Mouse (Mus musculus) cerebellum, adult 2 months (tissue): ENCODE measurements around the gene Ttn. TPM values are rescaled to one million over a fixed set of nuclear protein-coding genes. Genes with fewer than 3 reads are reported as not detected.

Source experiments
- DNase-seq, 2 experiments: peaks; one replicate each; pipeline ENCODE4 v3.0.0; 2021
- H3K27ac ChIP-seq: fragments of 200-500 bp; 2 replicates; pipeline ENCODE4 v1.5.1; 2012; ENCODE audit warnings: low read length, control low read depth, inconsistent platforms; ENCODE audit not compliant: insufficient read depth
- H3K27me3 ChIP-seq: fragments of 200-500 bp; 2 replicates; pipeline ENCODE4 v1.6.1; 2012; ENCODE audit warnings: inconsistent platforms, mild to moderate bottlenecking, low read length, moderate library complexity; ENCODE audit not compliant: control insufficient read depth, insufficient read depth
- H3K4me1 ChIP-seq: fragments of 200-500 bp; 2 replicates; pipeline ENCODE4 v1.6.1; 2011; ENCODE audit warnings: low read length; ENCODE audit not compliant: control insufficient read depth, insufficient read depth
- H3K4me3 ChIP-seq: fragments of 200-500 bp; replicated peaks from 2 replicates; pipeline ENCODE3; 2011; ENCODE audit warnings: mild to moderate bottlenecking, low read depth, low read length, control low read depth; ENCODE audit not compliant: insufficient read depth
- CTCF ChIP-seq: fragments of 200-500 bp; IDR thresholded peaks from 2 replicates; pipeline ENCODE4 v1.5.1; 2011; ENCODE audit warnings: low read depth, mild to moderate bottlenecking, control low read depth, low read length, moderate library complexity, borderline replicate concordance; ENCODE audit not compliant: insufficient read depth
- POLR2A ChIP-seq: fragments of 200-500 bp; IDR thresholded peaks from 2 replicates; pipeline ENCODE4 v1.6.1; 2011; ENCODE audit warnings: low read length, control low read depth, borderline replicate concordance; ENCODE audit not compliant: insufficient read depth
- WGBS: fragments of 180-500 bp; shearing (Covaris S2); methylation state at CpG from one replicate; pipeline ENCODE4 v1.1.7; 2018; 5-methylcytosine and 5-hydroxymethylcytosine counted together
- polyA plus RNA-seq: library from polyadenylated mRNA; depleted of rRNA; stranded (reverse); fragments of >200 nt; gene quantifications from 2 replicates; pipeline ENCODE4 v1.2.3, GENCODE M21; 2012

Gene Ttn
- polyA plus RNA-seq, 1 experiment: 0.47 TPM

GRCm38 (mm10) chr2:76784171-76784570, 198.2 kb downstream of the Ttn start:
- Histone ChIP-seq H3K4me1 (no peaks in the 10 kb centered on the region), H3K4me3 (no peak overlapping the region), H3K27me3 (no peaks in the 10 kb centered on the region), H3K27ac (no peak overlapping the region)
- 97% methylated on average over 12 of the region's 12 CpGs for WGBS
- TF ChIP-seq POLR2A (no peak), CTCF (no peak)
- DNase-seq: no peak

- no peak for TF ChIP-seq CTCF
- TF ChIP-seq POLR2A: no peak
- no peak for DNase-seq
- no peak overlapping the region for H3K4me3 ChIP-seq
- H3K4me1 ChIP-seq: no peaks in the 10 kb centered on the region
- no peaks in the 10 kb centered on the region for H3K27me3 ChIP-seq
- 84% methylated on average over 13 of the region's 13 CpGs for WGBS
- H3K27ac ChIP-seq: no peak overlapping the region
Observed at GRCm38 (mm10) chr2:76780792-76781191, 201.6 kb downstream of the Ttn start.

GRCm38 (mm10) chr2:76769831-76770230, 212.5 kb downstream of the Ttn start:
- no peak overlapping the region for H3K27ac ChIP-seq
- 92% methylated on average over 10 of the region's 10 CpGs for WGBS

GRCm38 (mm10) chr2:76767231-76767630, 215.1 kb downstream of the Ttn start:
- no peaks in the 10 kb centered on the region for H3K4me1 ChIP-seq
- no peak for DNase-seq
- H3K27me3 ChIP-seq: no peaks in the 10 kb centered on the region; the same call in 1 of the 2 replicates
- H3K4me3 ChIP-seq: no peak overlapping the region
- WGBS: 95% methylated on average over 12 of the region's 12 CpGs
- TF ChIP-seq CTCF (no peak), POLR2A (no peak)
- no peak overlapping the region for H3K27ac ChIP-seq

More at GRCm38 (mm10) chr2:76769831-76770230, 212.5 kb downstream of the Ttn start:
- no peak for DNase-seq
- Histone ChIP-seq H3K4me1 (no peaks in the 10 kb centered on the region), H3K4me3 (no peak overlapping the region), H3K27me3 (no peaks in the 10 kb centered on the region; the same call in 1 of the 2 replicates)
- no peak for TF ChIP-seq POLR2A
- TF ChIP-seq CTCF: no peak

DNA sequence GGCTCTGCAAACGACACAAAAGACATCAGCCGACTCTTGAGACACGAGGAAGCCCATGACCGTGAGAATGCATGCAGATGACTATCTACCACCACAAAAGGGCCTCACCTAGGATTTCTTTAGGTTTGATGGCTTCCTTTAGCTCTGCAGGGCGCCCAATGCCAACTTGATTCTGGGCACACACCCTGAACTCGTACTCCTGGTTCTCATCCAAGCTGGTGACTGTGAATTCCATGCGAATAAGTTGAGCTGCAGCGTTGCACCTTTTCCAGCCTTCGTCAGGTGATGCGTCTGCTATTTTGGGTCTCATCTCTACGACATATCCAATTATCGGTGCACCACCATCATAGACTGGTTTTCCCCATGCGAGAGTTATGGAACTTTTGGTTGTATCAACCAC, 217.8 kb downstream of the Ttn start:
- no peaks in the 10 kb centered on the region; the same call in 1 of the 2 replicates for H3K27me3 ChIP-seq
- 86% methylated on average over 13 of the region's 13 CpGs for WGBS
- no peak for TF ChIP-seq POLR2A
- no peak for TF ChIP-seq CTCF
- DNase-seq: no peak
- H3K27ac ChIP-seq: no peak overlapping the region
- no peak overlapping the region for H3K4me3 ChIP-seq
- H3K4me1 ChIP-seq: no peaks in the 10 kb centered on the region

GRCm38 (mm10) chr2:76762154-76762553, 220.2 kb downstream of the Ttn start:
- TF ChIP-seq POLR2A (no peak), CTCF (no peak)
- H3K27ac ChIP-seq: no peak overlapping the region
- H3K27me3 ChIP-seq: no peaks in the 10 kb centered on the region
- H3K4me3 ChIP-seq: no peak overlapping the region
- 88% methylated on average over 6 of the region's 6 CpGs for WGBS
- DNase-seq: no peak
- H3K4me1 ChIP-seq: no peaks in the 10 kb centered on the region

- TF ChIP-seq CTCF (no peak), POLR2A (no peak)
- no peak overlapping the region for H3K27ac ChIP-seq
- no peaks in the 10 kb centered on the region for H3K4me1 ChIP-seq
- no peak overlapping the region for H3K4me3 ChIP-seq
- H3K27me3 ChIP-seq: no peaks in the 10 kb centered on the region
- 95% methylated on average over 15 of the region's 15 CpGs for WGBS
- DNase-seq: no peak
Observed at GRCm38 (mm10) chr2:76756461-76756860, 225.9 kb downstream of the Ttn start.

DNA sequence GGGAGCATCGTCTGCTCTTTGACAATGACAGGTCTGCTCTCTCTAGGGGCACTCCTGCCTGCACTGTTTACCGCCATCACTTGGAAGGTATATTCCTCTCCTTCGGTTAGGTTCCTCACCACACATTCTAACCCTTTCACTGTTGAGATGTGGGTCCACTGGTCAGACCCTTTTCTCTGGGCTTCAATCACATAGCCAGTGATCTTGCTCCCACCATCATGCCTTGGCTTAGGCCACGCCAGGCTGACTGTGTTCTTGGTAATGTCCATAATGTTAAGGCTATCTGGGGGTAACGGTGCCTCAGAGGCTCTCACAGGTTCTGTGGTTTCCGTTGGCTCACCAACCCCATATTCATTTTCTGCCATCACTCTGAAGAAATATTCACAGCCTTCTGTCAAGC, 230.4 kb downstream of the Ttn start:
- no peak for TF ChIP-seq POLR2A
- TF ChIP-seq CTCF: no peak
- WGBS: 91% methylated on average over 6 of the region's 6 CpGs
- no peak for DNase-seq
- Histone ChIP-seq H3K4me3 (no peak overlapping the region), H3K27me3 (no peaks in the 10 kb centered on the region), H3K27ac (no peak overlapping the region), H3K4me1 (no peaks in the 10 kb centered on the region)
